Mouse (Mus musculus) limb, embryonic 14.5 days (tissue): ENCODE measurements around the gene Bhlha15. TPM values are rescaled to one million over a fixed set of nuclear protein-coding genes. Genes with fewer than 3 reads are reported as not detected.

Experiments used
- ATAC-seq: fragments of 200-750 bp; cut with Nextera tagmentation; 2 replicates; pipeline ENCODE4 v1.8.0; 2017; ENCODE audit warnings: low read depth, moderate number of reproducible peaks, moderate TSS enrichment; ENCODE audit not compliant: low FRiP score
- DNase-seq: peaks from one replicate; pipeline ENCODE4 v3.0.0-alpha.2; 2015; ENCODE audit warnings: low spot score
- H3K27ac ChIP-seq: fragments of 300-500 bp; sonication (generic); replicated peaks from 2 replicates; pipeline ENCODE4 v1.5.1; 2014; ENCODE audit warnings: low read depth, mild to moderate bottlenecking, low read length, moderate library complexity, mixed read lengths
- H3K27me3 ChIP-seq: fragments of 300-500 bp; sonication (generic); 2 replicates; pipeline ENCODE4 v1.6.1; 2014; ENCODE audit warnings: low read length, mixed read lengths; ENCODE audit not compliant: control insufficient read depth, insufficient read depth
- H3K36me3 ChIP-seq: fragments of 300-500 bp; sonication (generic); 2 replicates; pipeline ENCODE4 v1.6.1; 2014; ENCODE audit warnings: mild to moderate bottlenecking, low read length, moderate library complexity, mixed read lengths; ENCODE audit not compliant: control insufficient read depth, insufficient read depth
- H3K4me1 ChIP-seq: fragments of 300-500 bp; sonication (generic); 2 replicates; pipeline ENCODE4 v1.6.1; 2014; ENCODE audit warnings: antibody characterized with exemption, low read length, mixed read lengths; ENCODE audit not compliant: control insufficient read depth, insufficient read depth
- H3K4me2 ChIP-seq: fragments of 300-500 bp; sonication (generic); replicated peaks from 2 replicates; pipeline ENCODE4 v1.6.1; 2014; ENCODE audit warnings: low read depth, mild to moderate bottlenecking, low read length, moderate library complexity; ENCODE audit not compliant: severe bottlenecking
- H3K4me3 ChIP-seq: fragments of 300-500 bp; sonication (generic); replicated peaks from 2 replicates; pipeline ENCODE4 v1.5.1; 2014; ENCODE audit warnings: low read length
- H3K9ac ChIP-seq: fragments of 300-500 bp; sonication (generic); 2 replicates; pipeline ENCODE4 v1.6.1; 2014; ENCODE audit warnings: mild to moderate bottlenecking, low read depth, low read length, moderate library complexity; ENCODE audit not compliant: severe bottlenecking
- H3K9me3 ChIP-seq: fragments of 300-500 bp; sonication (generic); 2 replicates; pipeline ENCODE4 v1.6.1; 2016; ENCODE audit warnings: low read length; ENCODE audit not compliant: control insufficient read depth
- POLR2A ChIP-seq: fragments of 200-500 bp; IDR thresholded peaks from 2 replicates; pipeline ENCODE4 v1.8.0; 2012; ENCODE audit warnings: inconsistent platforms, mild to moderate bottlenecking, moderate library complexity, borderline replicate concordance; ENCODE audit not compliant: insufficient read depth, insufficient read length; ENCODE audit errors: extremely low read depth
- WGBS: fragments of 180-500 bp; shearing (Covaris S2); extraction: QIAGEN DNeasy Blood & Tissue Kit; methylation state at CpG from one replicate; pipeline ENCODE4 v1.1.7; 2014; 5-methylcytosine and 5-hydroxymethylcytosine counted together
- polyA plus RNA-seq, 2 experiments: library from polyadenylated mRNA; depleted of rRNA in 1 of 2; stranded (reverse) in 1 of 2; unstranded in 1 of 2; fragments of >200 nt; fragmentation: Nextera tagmentation in 1 of 2; extraction: Ambion mirVana in 1 of 2; gene quantifications; 2 replicates each; pipeline versions ENCODE4 v1.2.1 to v1.2.3; 2012 to 2014

The Bhlha15 gene
- polyA plus RNA-seq, 2 experiments, result 0.22 to 0.23 TPM

GRCm38 (mm10) chr5:144207478-144207877 lies 17.4 kb downstream of the Bhlha15 start:
- H3K9ac ChIP-seq, result no peak overlapping the region
- H3K4me2 ChIP-seq, result no peak overlapping the region
- 0 out of 2 replicates have a peak, but pooled peaks cover under 1% of the 10 kb centered on the region for H3K9me3 ChIP-seq
- no peak overlapping the region for H3K4me3 ChIP-seq
- H3K4me1 ChIP-seq, result no peaks in the 10 kb centered on the region
- H3K27ac ChIP-seq, result no peak overlapping the region
- TF ChIP-seq POLR2A, result no peak
- no peak for ATAC-seq
- peaks cover 67% of the 10 kb centered on the region for H3K36me3 ChIP-seq
- DNase-seq, result peak; percentile 26
- no peaks in the 10 kb centered on the region for H3K27me3 ChIP-seq
- WGBS, result 42% methylated on average over 11 of the region's 11 CpGs

DNA sequence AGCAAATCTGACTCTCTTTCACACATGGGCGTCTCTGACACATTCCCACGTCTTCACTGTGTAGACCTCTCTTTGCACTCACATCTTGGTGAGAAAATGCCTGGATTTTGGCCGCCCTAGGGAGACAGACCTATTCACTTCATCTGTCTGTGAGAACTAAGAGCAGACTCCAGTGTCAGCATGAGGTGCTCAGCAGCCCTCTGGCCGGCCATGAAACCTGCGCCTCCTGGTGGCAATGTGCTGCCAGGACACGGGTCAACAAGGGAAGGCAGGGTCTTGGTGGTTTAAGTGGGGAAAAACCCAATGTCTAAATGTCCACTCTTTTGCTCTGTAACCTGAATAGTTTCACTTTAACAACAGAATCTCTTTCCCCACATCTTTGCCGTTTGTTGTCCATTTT lies 24.4 kb downstream of the Bhlha15 start:
- ATAC-seq (no peak), DNase-seq (peak; percentile 46)
- WGBS, result 28% methylated on average over 7 of the region's 7 CpGs
- no peak overlapping the region for H3K9ac ChIP-seq
- H3K4me3 ChIP-seq, result no peak overlapping the region
- no peak overlapping the region for H3K27ac ChIP-seq
- peaks cover 58% of the 10 kb centered on the region for H3K36me3 ChIP-seq
- no peak for TF ChIP-seq POLR2A
- no peaks in the 10 kb centered on the region for H3K9me3 ChIP-seq
- H3K4me1 ChIP-seq, result no peaks in the 10 kb centered on the region
- no peaks in the 10 kb centered on the region for H3K27me3 ChIP-seq
- H3K4me2 ChIP-seq, result no peak overlapping the region

- Histone ChIP-seq H3K27me3 (no peaks in the 10 kb centered on the region), H3K36me3 (peaks cover 45% of the 10 kb centered on the region), H3K4me3 (no peak overlapping the region), H3K9me3 (no peaks in the 10 kb centered on the region), H3K9ac (no peak overlapping the region), H3K4me2 (no peak overlapping the region), H3K4me1 (no peaks in the 10 kb centered on the region), H3K27ac (no peak overlapping the region)
- no peak for ATAC-seq
- 100% methylated on average over 2 of the region's 2 CpGs for WGBS
- TF ChIP-seq POLR2A, result no peak
- no peak for DNase-seq
Measured at GRCm38 (mm10) chr5:144215992-144216391, 25.9 kb downstream of the Bhlha15 start.

- TF ChIP-seq POLR2A, result no peak
- Histone ChIP-seq H3K4me3 (no peak overlapping the region), H3K9me3 (no peaks in the 10 kb centered on the region), H3K36me3 (peaks cover 28% of the 10 kb centered on the region; the same call in 1 of the 2 replicates), H3K4me1 (peaks cover 6% of the 10 kb centered on the region), H3K27ac (no peak overlapping the region), H3K4me2 (no peak overlapping the region), H3K27me3 (no peaks in the 10 kb centered on the region), H3K9ac (no peak overlapping the region)
- no peak for DNase-seq
- 86% methylated on average over 7 of the region's 7 CpGs for WGBS
- no peak for ATAC-seq
Measured at GRCm38 (mm10) chr5:144218061-144218460, 28.0 kb downstream of the Bhlha15 start.

- ATAC-seq (no peak), DNase-seq (no peak)
- no peaks in the 10 kb centered on the region for H3K27me3 ChIP-seq
- H3K4me2 ChIP-seq, result no peak overlapping the region
- TF ChIP-seq POLR2A, result no peak
- 70% methylated on average over 12 of the region's 12 CpGs for WGBS
- H3K36me3 ChIP-seq, result peaks cover 21% of the 10 kb centered on the region; the same call in 1 of the 2 replicates
- no peak overlapping the region for H3K27ac ChIP-seq
- H3K9ac ChIP-seq, result no peak overlapping the region
- no peaks in the 10 kb centered on the region for H3K9me3 ChIP-seq
- peaks cover 7% of the 10 kb centered on the region for H3K4me1 ChIP-seq
- no peak overlapping the region for H3K4me3 ChIP-seq
Measured at GRCm38 (mm10) chr5:144219306-144219705, 29.2 kb downstream of the Bhlha15 start.

DNA sequence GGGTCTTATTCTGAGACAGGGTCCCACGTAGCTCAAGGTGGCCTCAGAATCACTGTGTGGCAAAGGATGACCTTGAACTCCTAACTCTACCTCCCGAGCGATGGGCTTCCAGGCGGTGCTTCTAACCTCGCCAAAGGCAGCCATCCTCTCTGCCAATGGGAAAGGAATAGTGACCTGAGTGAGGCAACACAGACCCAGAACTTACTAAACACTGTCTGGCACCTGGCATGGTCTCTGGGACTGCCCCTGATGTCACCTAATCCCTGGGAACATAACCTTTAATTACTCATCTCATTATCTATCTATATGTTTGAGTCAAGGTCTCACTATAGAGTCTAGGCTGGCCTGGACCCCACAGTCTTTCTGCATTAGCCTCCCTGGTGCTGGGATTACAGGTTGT lies 29.9 kb downstream of the Bhlha15 start:
- TF ChIP-seq POLR2A, result no peak
- Histone ChIP-seq H3K9ac (no peak overlapping the region), H3K27me3 (no peaks in the 10 kb centered on the region), H3K4me2 (no peak overlapping the region), H3K4me3 (no peak overlapping the region), H3K36me3 (peaks cover 18% of the 10 kb centered on the region; the same call in 1 of the 2 replicates), H3K27ac (no peak overlapping the region), H3K4me1 (peaks cover 9% of the 10 kb centered on the region), H3K9me3 (no peaks in the 10 kb centered on the region)
- no peak for ATAC-seq
- 93% methylated on average over 5 of the region's 5 CpGs for WGBS
- no peak for DNase-seq
